Mouse (Mus musculus) limb, embryonic 12.5 days (tissue): ENCODE measurements at regions not wholly inside any gene's neighbourhood (a gene's known extent, or its start where the extent isn't known, plus 50 kb on each side); places are given as distances from the start of the nearest gene placed in this dataset.
A peak's percentile ranks its signal among the peaks of the same experiment; 100 is the strongest.

ENCODE experiments used
- ATAC-seq: fragments of 200-750 bp; cut with Nextera tagmentation; 2 replicates; pipeline ENCODE4 v1.8.0; 2017; ENCODE audit warnings: low read depth, moderate TSS enrichment; ENCODE audit not compliant: insufficient number of reproducible peaks, insufficient read depth, low FRiP score, low TSS enrichment
- H3K27ac ChIP-seq: fragments of 300-500 bp; sonication (generic); 2 replicates; pipeline ENCODE4 v1.5.1; 2016; ENCODE audit warnings: mild to moderate bottlenecking, moderate library complexity
- H3K27me3 ChIP-seq: fragments of 300-500 bp; sonication (generic); 2 replicates; pipeline ENCODE4 v1.6.1; 2016; ENCODE audit warnings: mild to moderate bottlenecking, moderate library complexity
- H3K36me3 ChIP-seq: fragments of 300-500 bp; sonication (generic); 2 replicates; pipeline ENCODE4 v1.6.1; 2016; ENCODE audit warnings: mild to moderate bottlenecking, moderate library complexity
- H3K4me1 ChIP-seq: fragments of 300-500 bp; sonication (generic); replicated peaks from 2 replicates; pipeline ENCODE4 v1.6.1; 2016
- H3K4me2 ChIP-seq: fragments of 300-500 bp; sonication (generic); 2 replicates; pipeline ENCODE4 v1.6.1; 2016; ENCODE audit warnings: mild to moderate bottlenecking, moderate library complexity
- H3K4me3 ChIP-seq: fragments of 300-500 bp; sonication (generic); replicated peaks from 2 replicates; pipeline ENCODE4 v1.5.1; 2016; ENCODE audit warnings: mild to moderate bottlenecking
- H3K9ac ChIP-seq: fragments of 300-500 bp; sonication (generic); replicated peaks from 2 replicates; pipeline ENCODE4 v1.6.1; 2016; ENCODE audit warnings: mild to moderate bottlenecking, moderate library complexity
- H3K9me3 ChIP-seq: fragments of 300-500 bp; sonication (generic); 2 replicates; pipeline ENCODE4 v1.6.1; 2016; ENCODE audit warnings: mild to moderate bottlenecking, moderate library complexity
- WGBS: fragments of 180-500 bp; shearing (Covaris S2); methylation state at CpG from one replicate; pipeline ENCODE4 v1.1.7; 2016; 5-methylcytosine and 5-hydroxymethylcytosine counted together

DNA sequence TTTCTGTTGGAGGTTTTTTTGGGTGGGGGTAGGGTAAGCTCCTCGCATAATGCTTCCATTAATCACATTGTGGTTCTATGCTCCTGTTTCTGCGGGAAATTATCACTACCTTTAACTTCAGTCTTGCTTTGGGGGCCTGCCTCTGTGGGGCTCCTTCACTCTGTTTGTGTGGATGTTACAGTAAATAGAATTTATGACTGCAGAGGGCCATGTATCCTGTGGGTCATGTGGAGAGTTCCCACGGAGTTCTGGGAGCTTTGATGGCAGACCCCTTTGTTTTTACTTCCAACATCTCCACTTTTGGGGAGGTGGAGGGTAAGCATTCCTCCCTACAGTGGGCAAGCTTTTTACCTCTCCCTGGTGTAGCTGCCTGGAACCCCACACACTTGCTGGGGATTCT, 538.6 kb downstream of the Ptprc start:
- ATAC-seq: no peak
- H3K36me3 ChIP-seq: no peaks in the 10 kb centered on the region
- no peak overlapping the region for H3K4me2 ChIP-seq
- H3K27ac ChIP-seq: 0 out of 2 replicates have a peak overlapping the region, but pooled peaks have one; percentile 8
- 38% methylated on average over 3 of the region's 3 CpGs for whole genome bisulfite sequencing
- peaks cover 13% of the 10 kb centered on the region for H3K4me1 ChIP-seq
- H3K4me3 ChIP-seq: no peak overlapping the region
- no peak overlapping the region for H3K9ac ChIP-seq
- no peaks in the 10 kb centered on the region for H3K9me3 ChIP-seq
- no peaks in the 10 kb centered on the region for H3K27me3 ChIP-seq

DNA sequence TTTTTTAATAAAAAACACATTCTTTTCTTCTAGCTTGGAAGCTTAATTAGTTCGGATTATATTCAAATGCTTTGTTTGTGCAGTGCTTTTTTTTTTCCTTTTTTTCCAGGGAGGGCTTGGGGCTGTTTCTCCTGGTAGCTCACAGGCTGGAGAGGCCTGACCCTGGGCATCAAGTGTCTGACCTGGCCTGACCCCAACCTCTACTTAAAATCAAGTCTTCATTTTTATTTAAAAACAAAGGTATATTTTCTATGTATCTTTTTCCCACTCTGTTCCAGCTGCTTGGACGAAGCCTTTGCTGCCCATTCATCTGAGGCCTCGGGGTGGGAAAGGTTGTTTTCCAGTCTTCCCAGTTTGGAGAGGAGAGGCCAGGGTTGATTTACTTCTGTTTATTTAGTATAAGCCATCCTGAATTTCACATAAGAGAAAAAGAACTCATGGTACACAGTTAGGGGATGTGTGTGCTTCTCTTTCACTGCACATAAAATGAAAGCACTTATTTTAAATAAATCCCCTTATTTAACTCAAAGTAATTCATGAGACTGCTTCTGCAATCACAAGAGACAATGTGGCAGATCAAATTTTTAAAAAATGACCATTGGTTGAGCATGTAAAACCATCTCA, 539.1 kb downstream of the Ptprc start:
- H3K27me3 ChIP-seq: no peaks in the 10 kb centered on the region
- no peak overlapping the region for H3K4me3 ChIP-seq
- peaks cover 13% of the 10 kb centered on the region for H3K4me1 ChIP-seq
- no peak overlapping the region for H3K27ac ChIP-seq
- H3K9me3 ChIP-seq: no peaks in the 10 kb centered on the region
- H3K4me2 ChIP-seq: no peak overlapping the region
- WGBS: 52% methylated on average over 3 of the region's 3 CpGs
- no peak for ATAC-seq
- no peak overlapping the region for H3K9ac ChIP-seq
- H3K36me3 ChIP-seq: no peaks in the 10 kb centered on the region

GRCm38 (mm10) chr1:137635781-137636180, 539.7 kb downstream of the Ptprc start:
- Histone ChIP-seq H3K9ac (no peak overlapping the region), H3K9me3 (no peaks in the 10 kb centered on the region), H3K27me3 (no peaks in the 10 kb centered on the region), H3K36me3 (no peaks in the 10 kb centered on the region), H3K27ac (no peak overlapping the region), H3K4me3 (no peak overlapping the region), H3K4me2 (no peak overlapping the region), H3K4me1 (peaks cover 13% of the 10 kb centered on the region)
- no peak for ATAC-seq
- WGBS: 68% methylated on average over 7 of the region's 7 CpGs

DNA sequence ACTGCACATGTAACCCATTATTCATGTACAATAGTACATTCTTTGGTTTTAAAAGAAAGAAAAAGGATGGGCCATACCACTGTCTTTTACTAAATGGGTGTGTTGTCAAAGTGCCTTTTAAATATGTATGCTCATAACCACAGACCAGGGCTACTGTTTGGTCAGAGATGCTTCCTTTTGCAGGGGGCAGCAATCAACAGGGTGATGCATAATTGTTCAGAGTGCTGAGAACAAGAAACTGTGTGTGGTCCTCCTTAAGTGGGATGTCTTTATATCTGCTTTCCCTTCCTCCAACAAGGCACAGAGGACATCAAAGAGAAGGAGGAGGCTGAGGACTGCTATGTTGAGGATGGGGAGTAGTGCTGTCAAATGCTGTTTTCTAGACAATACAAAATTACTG, 544.0 kb downstream of the Ptprc start:
- Histone ChIP-seq H3K4me3 (no peak overlapping the region), H3K9me3 (no peaks in the 10 kb centered on the region), H3K36me3 (no peaks in the 10 kb centered on the region), H3K27ac (no peak overlapping the region), H3K27me3 (no peaks in the 10 kb centered on the region), H3K4me2 (no peak overlapping the region), H3K4me1 (peaks cover 6% of the 10 kb centered on the region; the same call in 1 of the 2 replicates), H3K9ac (no peak overlapping the region)
- ATAC-seq: no peak

- Histone ChIP-seq H3K4me1 (0 out of 2 replicates have a peak, but pooled peaks cover 7% of the 10 kb centered on the region), H3K27me3 (no peaks in the 10 kb centered on the region), H3K4me3 (no peak overlapping the region), H3K9ac (no peak overlapping the region), H3K4me2 (no peak overlapping the region), H3K27ac (no peak overlapping the region), H3K9me3 (no peaks in the 10 kb centered on the region), H3K36me3 (no peaks in the 10 kb centered on the region)
- 70% methylated on average over 5 of the region's 5 CpGs for WGBS
- no peak for ATAC-seq
Observed at GRCm38 (mm10) chr1:137620672-137621071, 554.8 kb downstream of the Ptprc start.

DNA sequence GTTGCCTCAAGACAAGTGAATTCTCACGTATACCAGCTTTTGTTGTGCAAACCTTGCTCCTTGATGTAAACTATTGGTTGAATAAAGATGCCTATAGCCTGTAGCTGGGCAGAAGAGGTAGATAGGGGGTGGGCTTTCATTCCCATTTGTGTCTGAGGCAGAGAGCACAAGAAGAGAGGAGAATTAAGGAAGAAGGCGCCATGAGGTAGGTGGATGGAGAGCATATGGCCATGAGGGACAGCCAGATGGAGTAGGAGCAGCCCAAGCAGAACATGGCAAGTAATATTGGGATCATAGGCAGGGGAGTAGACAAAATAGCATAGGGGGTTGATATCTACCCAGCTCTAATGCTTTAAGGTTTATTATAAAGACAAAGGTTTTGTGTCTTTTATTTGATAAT, 557.3 kb downstream of the Ptprc start:
- Histone ChIP-seq H3K27me3 (no peaks in the 10 kb centered on the region), H3K9me3 (no peaks in the 10 kb centered on the region), H3K27ac (no peak overlapping the region), H3K36me3 (no peaks in the 10 kb centered on the region), H3K4me3 (no peak overlapping the region), H3K9ac (no peak overlapping the region), H3K4me2 (no peak overlapping the region), H3K4me1 (0 out of 2 replicates have a peak, but pooled peaks cover 7% of the 10 kb centered on the region)
- no peak for ATAC-seq
- WGBS: 86% methylated on average over 2 of the region's 2 CpGs

DNA sequence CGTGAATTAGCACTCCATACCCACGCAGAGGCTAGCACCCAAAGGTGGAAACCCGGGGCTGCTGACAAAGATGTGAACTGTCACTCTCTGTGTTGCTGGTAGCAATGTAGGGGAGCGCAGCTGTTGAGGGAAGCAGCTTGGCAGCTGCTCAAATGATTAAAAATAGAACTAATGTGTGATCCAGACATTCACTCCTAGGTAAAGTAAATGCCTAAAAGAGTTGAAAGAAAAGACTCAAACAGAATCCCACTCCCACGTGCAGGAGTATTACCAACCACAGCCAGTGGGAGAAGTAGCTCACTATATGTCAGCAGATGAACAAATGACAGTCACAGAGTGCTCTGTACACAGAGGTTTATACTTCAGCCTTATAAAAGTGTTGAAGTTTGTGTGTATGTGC, 558.0 kb downstream of the Ptprc start:
- Histone ChIP-seq H3K9ac (no peak overlapping the region), H3K9me3 (no peaks in the 10 kb centered on the region), H3K27me3 (no peaks in the 10 kb centered on the region), H3K4me2 (no peak overlapping the region), H3K4me3 (no peak overlapping the region), H3K36me3 (no peaks in the 10 kb centered on the region), H3K4me1 (0 out of 2 replicates have a peak, but pooled peaks cover 7% of the 10 kb centered on the region), H3K27ac (no peak overlapping the region)
- ATAC-seq: no peak
- WGBS: 72% methylated on average over 5 of the region's 5 CpGs

DNA sequence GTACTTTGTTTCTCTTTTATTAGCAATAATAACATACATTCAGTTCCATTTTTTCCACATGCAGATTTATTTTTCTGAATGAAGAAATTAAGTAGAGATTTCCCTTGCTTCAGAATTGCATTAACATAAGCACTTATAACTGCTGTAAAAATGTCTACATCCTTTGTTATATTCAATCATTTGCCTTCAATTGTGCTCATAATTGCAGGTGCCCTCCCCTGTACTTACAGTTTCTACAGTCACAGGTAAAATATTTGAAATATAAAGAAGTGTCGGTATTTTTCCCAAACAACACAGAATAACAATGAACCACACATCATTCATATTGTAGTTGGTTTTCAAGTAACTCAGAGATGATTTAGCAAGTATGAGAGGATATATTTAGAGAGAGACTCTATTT, 568.8 kb downstream of the Ptprc start:
- Histone ChIP-seq H3K9ac (no peak overlapping the region), H3K9me3 (no peaks in the 10 kb centered on the region), H3K27me3 (no peaks in the 10 kb centered on the region), H3K36me3 (no peaks in the 10 kb centered on the region), H3K4me2 (no peak overlapping the region), H3K4me3 (no peak overlapping the region), H3K27ac (no peak overlapping the region), H3K4me1 (0 out of 2 replicates have a peak, but pooled peaks cover 4% of the 10 kb centered on the region)
- no peak for ATAC-seq
- WGBS: 97% methylated on average over 1 of the region's 1 CpGs

DNA sequence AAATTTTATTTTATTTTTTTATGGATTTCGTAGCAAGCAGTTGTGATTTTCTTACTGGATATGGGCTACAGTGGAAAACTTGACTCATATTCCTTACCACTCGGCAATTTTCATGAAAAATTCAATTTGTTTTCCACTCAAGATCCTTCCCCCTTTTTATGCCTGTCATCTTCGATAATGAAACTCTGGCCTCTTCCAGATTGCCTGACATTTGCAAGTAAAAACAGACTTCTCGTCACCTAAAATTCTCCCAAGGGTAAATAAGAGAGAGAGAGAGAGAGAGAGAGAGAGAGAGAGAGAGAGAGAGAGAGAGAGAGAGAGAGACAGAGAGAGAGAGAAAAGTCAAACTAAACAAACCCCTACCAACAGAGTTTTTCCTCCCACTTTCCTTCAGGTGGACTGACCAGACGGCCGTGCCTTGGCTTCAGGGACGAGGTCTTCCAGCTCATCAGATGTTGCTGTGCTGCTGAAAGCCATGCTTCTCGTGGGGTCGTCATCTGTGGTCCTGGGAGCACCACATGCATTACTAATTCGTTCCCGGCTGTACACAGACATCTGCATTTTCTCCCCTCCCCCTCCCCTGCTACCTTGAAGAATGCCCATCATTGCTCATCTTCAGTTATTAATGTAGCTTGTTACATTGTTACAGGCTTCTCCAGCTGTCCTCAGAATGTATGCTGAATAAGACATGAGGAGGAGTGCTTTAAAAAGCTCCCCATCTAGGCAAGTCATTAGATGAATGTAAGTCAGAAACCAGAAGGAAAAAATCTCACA, 569.4 kb downstream of the Ptprc start:
- ATAC-seq: no peak
- H3K4me2 ChIP-seq: no peak overlapping the region
- no peak overlapping the region for H3K27ac ChIP-seq

GRCm38 (mm10) chr1:137593732-137594131, 581.8 kb downstream of the Ptprc start:
- no peak overlapping the region for H3K4me3 ChIP-seq
- H3K27ac ChIP-seq: no peak overlapping the region
- peaks cover 7% of the 10 kb centered on the region for H3K4me1 ChIP-seq
- H3K36me3 ChIP-seq: no peaks in the 10 kb centered on the region
- WGBS: 87% methylated on average over 7 of the region's 7 CpGs
- no peak overlapping the region for H3K4me2 ChIP-seq
- no peak overlapping the region for H3K9ac ChIP-seq
- no peak for ATAC-seq
- no peaks in the 10 kb centered on the region for H3K9me3 ChIP-seq
- H3K27me3 ChIP-seq: no peaks in the 10 kb centered on the region

More for the DNA sequence above, 569.4 kb downstream of the Ptprc start:
- Histone ChIP-seq H3K4me3 (no peak overlapping the region), H3K9ac (no peak overlapping the region), H3K27me3 (no peaks in the 10 kb centered on the region), H3K9me3 (no peaks in the 10 kb centered on the region), H3K36me3 (no peaks in the 10 kb centered on the region), H3K4me1 (0 out of 2 replicates have a peak, but pooled peaks cover 4% of the 10 kb centered on the region)
- 59% methylated on average over 11 of the region's 11 CpGs for WGBS

DNA sequence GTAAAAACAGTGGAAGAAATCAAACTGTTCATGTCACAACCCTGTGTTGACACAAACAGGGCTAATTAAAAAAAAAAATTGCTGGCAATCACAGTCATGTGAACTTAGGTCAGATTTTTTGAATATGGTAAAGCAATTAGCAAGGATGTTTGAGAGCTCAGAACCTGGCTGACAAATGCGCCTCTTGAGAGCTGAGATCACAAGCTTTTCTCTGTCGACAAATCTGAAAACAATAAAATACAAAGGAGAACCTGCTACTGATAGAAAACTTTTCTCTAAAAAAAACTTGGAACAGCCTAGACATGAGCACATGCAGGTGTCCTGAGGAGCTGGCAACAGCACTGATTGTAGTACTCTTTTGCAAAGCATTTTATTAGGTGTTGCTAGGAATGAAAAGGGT, 583.6 kb downstream of the Ptprc start:
- no peaks in the 10 kb centered on the region for H3K27me3 ChIP-seq
- no peak overlapping the region for H3K27ac ChIP-seq
- no peak for ATAC-seq
- peaks cover 7% of the 10 kb centered on the region for H3K4me1 ChIP-seq
- H3K4me3 ChIP-seq: no peak overlapping the region
- no peak overlapping the region for H3K9ac ChIP-seq
- H3K9me3 ChIP-seq: no peaks in the 10 kb centered on the region
- H3K36me3 ChIP-seq: no peaks in the 10 kb centered on the region
- H3K4me2 ChIP-seq: no peak overlapping the region
- 53% methylated on average over 2 of the region's 2 CpGs for WGBS
